Mouse (Mus musculus) macrophage (primary cell): ENCODE results near the gene Habp2. TPM values are rescaled to one million over a fixed set of nuclear protein-coding genes. Genes with fewer than 3 reads are reported as not detected.

Experiments
- H3K27ac ChIP-seq: fragments of 350-480 bp; formaldehyde crosslinking; 2 replicates; pipeline ENCODE4 v1.9.0; 2021
- H3K36me3 ChIP-seq: fragments of 350-480 bp; formaldehyde crosslinking; 2 replicates; pipeline ENCODE4 v1.9.0; 2021; ENCODE audit errors: inconsistent target
- H3K4me3 ChIP-seq: fragments of 350-480 bp; formaldehyde crosslinking; 2 replicates; pipeline ENCODE4 v1.9.0; 2021; ENCODE audit errors: inconsistent target
- H3K79me2 ChIP-seq: fragments of 350-480 bp; formaldehyde crosslinking; 2 replicates; pipeline ENCODE4 v1.9.0; 2021; ENCODE audit errors: inconsistent target
- WGBS: methylation state at CpG from one replicate; pipeline ENCODE4 v1.1.7; 2026; ENCODE audit warnings: inconsistent platforms; ENCODE audit not compliant: missing documents; 5-methylcytosine and 5-hydroxymethylcytosine counted together
- polyA plus RNA-seq: library from polyadenylated mRNA; stranded (reverse); fragments of 250-400 nt; gene quantifications from 3 replicates; pipeline ENCODE4 v1.2.4, GENCODE M21; 2018; ENCODE audit warnings: inconsistent platforms

The Habp2 gene
- polyA plus RNA-seq, 1 experiment from 2014 or later = not detected

DNA sequence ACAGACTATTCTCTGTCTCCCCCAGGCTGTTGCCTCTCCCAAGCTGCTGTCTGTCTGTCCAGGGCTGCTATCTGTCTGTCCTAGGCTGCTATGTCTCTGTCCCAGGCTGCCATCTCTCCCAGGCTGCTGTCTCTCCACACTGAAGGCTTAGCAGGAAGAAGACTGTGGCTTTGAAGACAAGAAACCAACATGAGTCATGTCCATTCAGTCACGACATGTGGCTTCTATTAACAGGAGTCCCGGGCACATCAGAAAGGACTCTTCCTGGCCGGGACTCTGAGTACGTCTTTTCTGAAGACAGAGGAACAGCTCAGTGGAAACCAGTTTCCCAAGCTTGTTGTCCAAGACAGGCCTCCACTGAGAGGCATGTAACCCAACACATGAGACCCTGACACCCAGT is 1.7 kb upstream of the Habp2 start:
- Histone ChIP-seq H3K36me3 (no peaks in the 10 kb centered on the region), H3K27ac (no peak overlapping the region)
- 42% methylated on average over 4 of the region's 4 CpGs for WGBS

DNA sequence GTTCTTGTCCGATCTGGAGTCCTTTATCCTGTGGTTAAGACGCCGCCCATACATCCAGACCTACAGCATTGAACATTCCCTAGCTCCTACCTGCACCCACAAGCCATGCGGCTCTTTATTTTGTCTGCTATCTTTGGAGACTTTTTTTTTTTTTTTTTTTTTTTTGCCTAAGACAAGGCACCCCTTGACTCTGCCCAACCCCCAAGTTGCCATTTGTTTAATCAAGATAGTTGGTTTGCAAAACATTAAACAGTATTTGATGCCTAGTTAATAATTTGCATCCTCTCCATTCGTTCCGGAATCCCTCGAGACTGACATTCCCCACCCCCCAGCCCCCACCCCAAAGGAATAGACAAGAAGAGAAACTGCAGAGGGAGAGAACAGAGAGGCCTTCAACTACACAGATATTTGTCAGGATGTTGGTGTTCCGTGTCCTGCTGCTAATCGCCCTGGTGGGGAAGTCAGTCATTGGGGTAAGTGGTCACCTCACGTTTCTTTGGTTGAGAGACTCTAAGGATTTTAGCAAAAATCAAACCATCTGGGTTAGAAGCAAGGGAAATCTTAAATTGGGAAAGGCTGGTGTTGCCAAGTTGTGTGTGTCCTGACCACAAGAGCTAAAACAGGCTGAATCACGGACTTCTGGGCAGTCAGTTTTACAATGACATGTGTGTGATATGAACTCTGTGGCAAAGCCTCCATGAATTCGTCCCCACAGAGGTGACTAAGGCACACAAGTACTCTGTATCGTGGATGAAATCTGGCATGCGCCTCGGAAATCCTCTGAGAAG is 837 bp downstream of the Habp2 start:
- no peak overlapping the region for H3K27ac ChIP-seq
- no peak overlapping the region for H3K4me3 ChIP-seq
- no peaks in the 10 kb centered on the region for H3K79me2 ChIP-seq
- WGBS = 90% methylated on average over 15 of the region's 15 CpGs
- no peaks in the 10 kb centered on the region for H3K36me3 ChIP-seq

More for the DNA sequence above, 1.7 kb upstream of the Habp2 start:
- no peak overlapping the region for H3K4me3 ChIP-seq
- H3K79me2 ChIP-seq = no peaks in the 10 kb centered on the region

DNA sequence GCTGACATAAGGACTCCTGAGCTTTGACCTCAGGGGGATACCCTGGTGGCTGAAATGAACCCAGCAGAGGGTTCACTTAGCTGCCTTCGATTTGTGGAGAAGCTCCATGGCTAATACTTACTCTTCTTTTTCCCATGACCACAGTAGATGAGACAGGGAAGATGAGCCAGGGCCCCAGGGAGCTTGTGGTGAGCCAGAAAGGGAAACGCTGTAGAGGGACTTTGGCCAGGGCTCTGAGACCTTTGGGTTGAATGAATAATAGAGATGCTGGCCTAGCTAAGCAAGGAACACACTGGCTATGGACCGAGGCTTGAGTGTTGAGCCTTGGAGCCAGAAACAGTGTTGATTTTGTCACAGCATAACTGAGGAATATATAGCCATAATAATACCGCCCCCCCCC is 1.5 kb downstream of the Habp2 start:
- 92% methylated on average over 3 of the region's 4 CpGs for WGBS
- Histone ChIP-seq H3K79me2 (no peaks in the 10 kb centered on the region), H3K4me3 (no peak overlapping the region), H3K27ac (no peak overlapping the region), H3K36me3 (no peaks in the 10 kb centered on the region)

DNA sequence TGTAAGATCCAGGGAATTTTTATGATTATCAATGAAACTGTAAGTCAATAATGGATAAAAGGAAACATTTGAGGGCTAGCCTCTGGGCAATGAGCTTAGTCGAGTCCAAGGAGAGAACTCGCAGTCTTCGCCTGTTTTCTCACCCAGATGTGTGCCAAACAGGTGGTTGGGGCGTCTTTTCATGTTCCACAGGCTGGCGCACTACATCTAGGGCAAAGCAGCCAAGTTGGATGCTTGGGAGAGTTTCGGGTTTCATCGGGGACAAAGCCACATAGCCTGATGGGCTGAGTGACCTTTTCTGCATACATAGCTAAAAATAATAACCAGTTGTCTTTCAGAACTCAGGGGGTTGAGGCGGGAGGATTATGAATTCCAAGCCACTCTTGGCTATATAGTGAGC is 2.7 kb downstream of the Habp2 start:
- Histone ChIP-seq H3K27ac (no peak overlapping the region), H3K79me2 (no peaks in the 10 kb centered on the region), H3K4me3 (no peak overlapping the region), H3K36me3 (no peaks in the 10 kb centered on the region)
- 95% methylated on average over 8 of the region's 8 CpGs for WGBS

DNA sequence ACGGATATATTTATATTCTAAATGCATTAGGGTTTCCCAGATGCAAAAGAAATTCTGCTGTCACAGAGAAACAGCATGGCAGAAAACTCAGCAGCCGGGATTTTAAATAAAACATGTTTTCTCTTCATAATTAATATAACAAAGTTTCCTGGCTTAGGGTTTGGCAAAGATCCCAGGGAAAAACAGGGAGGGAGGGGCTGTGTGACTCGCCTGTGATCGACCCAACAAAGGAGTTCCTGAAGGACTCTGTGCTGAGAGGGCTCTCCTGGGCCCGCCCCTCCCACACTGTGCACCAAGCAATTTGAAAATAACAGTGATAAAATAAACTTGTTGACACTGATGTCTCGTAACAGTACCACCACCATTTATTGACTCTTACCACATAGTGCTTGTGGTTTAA is 5.0 kb downstream of the Habp2 start:
- H3K27ac ChIP-seq = no peak overlapping the region
- no peaks in the 10 kb centered on the region for H3K36me3 ChIP-seq
- 33% methylated on average over 6 of the region's 6 CpGs for WGBS
- no peak overlapping the region for H3K4me3 ChIP-seq
- no peaks in the 10 kb centered on the region for H3K79me2 ChIP-seq

DNA sequence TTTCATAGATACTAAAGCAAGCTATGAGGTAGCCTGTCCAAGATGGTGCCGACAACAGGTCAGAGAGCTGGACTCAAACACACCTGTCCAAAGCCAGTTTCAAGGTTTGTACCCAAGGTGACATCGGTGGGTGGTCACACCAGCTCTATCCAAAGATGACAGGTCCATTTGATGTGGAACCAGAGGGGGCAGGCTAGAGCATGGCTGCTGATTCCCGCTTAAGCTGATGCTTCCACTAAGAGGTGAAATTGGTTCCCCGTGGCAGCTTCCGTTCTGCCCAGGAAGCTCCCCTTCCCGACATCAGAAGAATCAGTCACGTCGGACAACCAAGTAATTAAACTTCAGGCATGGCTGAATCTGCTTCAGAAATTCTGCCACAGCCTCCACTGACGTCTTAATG is 5.4 kb downstream of the Habp2 start:
- no peak overlapping the region for H3K4me3 ChIP-seq
- H3K79me2 ChIP-seq = no peaks in the 10 kb centered on the region
- WGBS = 86% methylated on average over 9 of the region's 9 CpGs
- no peaks in the 10 kb centered on the region for H3K36me3 ChIP-seq
- H3K27ac ChIP-seq = no peak overlapping the region

DNA sequence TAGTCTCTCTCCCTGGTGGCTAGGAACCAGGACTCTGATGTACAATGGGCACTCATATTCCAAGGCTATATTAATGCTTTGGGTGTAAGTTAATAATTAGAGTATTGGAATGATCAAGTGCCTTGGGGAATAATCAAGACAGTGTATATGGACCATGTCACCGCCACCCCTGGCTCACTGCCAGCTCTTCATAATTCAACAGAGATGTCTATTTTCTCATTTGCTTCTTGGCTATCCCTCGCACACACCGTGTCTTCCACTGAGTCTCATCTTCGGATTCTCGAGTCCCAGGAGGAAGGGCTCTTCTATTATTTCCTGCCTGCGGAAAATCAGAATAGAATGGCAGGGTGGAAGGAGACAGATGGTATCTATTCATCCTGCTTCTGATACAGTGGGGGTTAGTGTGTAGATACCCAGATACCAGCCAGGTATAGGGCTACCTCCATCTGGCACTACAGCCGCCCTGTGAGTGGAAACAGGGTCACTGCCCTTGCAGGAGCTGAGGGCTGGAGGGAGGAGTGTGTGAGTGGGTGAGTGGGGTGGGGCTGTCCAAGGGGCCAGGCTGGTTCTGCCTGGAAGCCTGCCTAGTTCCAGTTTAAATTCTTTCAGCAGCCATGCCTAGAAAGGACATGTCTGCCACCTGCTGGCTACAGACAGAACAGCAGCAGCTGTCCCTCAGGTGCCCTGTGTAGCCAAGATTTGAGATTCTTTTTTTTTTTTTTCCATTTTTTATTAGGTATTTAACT is 7.9 kb downstream of the Habp2 start:
- no peaks in the 10 kb centered on the region for H3K79me2 ChIP-seq
- 61% methylated on average over 7 of the region's 7 CpGs for WGBS
- no peak overlapping the region for H3K4me3 ChIP-seq
- no peak overlapping the region for H3K27ac ChIP-seq
- no peaks in the 10 kb centered on the region for H3K36me3 ChIP-seq

DNA sequence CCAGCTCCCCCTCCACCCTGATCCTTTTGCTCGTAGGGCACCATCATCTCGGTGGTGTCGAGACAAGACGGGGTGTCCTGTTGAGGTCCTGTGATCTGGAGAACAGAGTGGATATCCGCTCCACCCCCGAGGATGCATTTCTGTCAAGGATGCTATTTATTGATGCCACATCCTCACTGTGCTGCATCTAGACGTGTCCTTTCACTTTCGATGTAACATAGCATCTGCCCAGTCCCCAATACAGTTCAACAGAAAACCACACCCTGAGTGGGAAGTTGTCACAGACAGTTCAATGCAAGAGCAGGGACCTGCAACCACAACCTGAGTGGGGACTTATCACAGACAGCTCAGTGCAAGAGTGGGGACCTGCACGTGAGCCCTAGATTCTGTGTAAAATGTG is 9.7 kb downstream of the Habp2 start:
- 60% methylated on average over 9 of the region's 9 CpGs for WGBS
- H3K4me3 ChIP-seq = no peak overlapping the region
- no peaks in the 10 kb centered on the region for H3K79me2 ChIP-seq
- no peaks in the 10 kb centered on the region for H3K36me3 ChIP-seq
- no peak overlapping the region for H3K27ac ChIP-seq

DNA sequence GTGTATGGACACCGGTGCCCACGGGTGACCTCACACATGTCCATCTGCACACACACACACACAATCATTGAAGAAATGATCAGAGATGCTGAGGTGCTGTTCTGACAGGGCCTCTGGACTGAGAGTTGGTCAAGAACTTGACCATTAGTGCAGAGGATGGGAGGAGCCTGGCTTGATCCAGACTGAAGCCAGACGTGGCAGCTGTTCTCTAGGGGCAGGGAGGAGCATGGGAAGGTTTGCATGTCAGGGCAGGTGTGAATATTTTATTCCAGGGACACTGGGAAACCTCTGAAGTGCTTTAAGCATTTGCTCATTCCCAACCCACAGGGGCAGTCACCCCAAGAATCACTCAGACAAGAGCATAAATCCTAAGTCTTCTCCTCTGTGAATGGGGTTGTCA is 10.3 kb downstream of the Habp2 start:
- 79% methylated on average over 3 of the region's 3 CpGs for WGBS
- H3K36me3 ChIP-seq = no peaks in the 10 kb centered on the region
- no peak overlapping the region for H3K4me3 ChIP-seq
- no peak overlapping the region for H3K27ac ChIP-seq
- H3K79me2 ChIP-seq = no peaks in the 10 kb centered on the region

DNA sequence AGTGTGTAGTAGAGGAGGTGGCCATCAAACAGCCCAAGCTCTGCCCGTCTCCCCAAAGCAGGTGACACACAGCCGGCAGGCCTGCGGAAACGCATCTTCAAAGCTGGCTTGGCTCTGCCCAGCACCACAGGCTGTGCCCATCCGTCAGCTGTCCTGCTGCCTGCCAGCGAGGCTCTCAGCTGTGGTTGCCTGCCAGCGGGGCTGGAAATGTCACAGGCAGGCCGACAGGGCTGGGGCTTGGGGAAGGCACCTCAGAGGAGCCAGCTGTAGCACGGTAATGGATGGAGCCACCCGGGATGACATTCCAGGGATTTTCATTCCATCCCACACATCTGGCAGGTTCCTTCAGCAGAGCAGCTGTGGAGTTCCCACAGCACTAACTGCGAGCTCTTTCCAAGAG is 13.9 kb downstream of the Habp2 start:
- 84% methylated on average over 11 of the region's 11 CpGs for WGBS
- H3K36me3 ChIP-seq = no peaks in the 10 kb centered on the region
- H3K27ac ChIP-seq = no peak overlapping the region
- no peak overlapping the region for H3K4me3 ChIP-seq
- H3K79me2 ChIP-seq = no peaks in the 10 kb centered on the region

DNA sequence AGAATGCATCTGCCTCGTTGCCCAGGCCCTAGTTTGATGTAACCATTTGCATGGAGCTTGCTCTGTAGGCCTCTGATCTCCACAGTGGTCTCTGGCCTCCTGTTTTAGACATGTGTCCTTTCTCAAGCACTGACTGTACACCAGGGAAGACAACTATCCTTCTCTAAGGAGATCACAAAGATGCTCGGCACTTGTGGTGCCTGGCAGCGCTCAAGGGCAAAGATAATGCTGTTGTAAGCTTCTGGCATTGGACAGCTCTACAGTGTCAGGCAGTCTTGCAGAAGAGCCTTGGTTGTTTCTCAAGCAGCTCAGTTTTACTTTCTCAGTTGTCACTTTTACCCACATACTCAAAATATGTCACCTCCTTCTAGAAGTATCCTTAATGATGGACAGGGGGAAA is 29.6 kb downstream of the Habp2 start:
- Histone ChIP-seq H3K79me2 (no peaks in the 10 kb centered on the region), H3K4me3 (no peak overlapping the region), H3K36me3 (no peaks in the 10 kb centered on the region), H3K27ac (no peak overlapping the region)
- 81% methylated on average over 3 of the region's 3 CpGs for WGBS

DNA sequence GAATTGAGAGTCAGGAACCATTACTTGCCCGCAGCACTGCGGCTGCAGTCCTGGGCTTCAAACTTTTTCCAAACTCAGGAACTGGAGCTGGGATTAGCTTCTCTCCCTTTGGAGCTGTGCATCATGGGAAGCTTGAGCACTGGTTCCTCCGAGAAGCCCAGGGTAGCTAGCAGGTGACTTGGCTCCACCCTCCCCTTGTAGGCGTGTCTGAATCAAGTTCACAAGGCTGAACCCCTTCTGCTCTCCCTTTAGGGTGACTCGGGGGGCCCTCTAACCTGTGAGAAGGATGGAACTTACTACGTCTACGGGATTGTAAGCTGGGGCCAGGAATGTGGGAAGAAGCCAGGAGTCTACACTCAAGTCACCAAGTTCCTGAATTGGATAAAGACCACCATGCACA is 32.3 kb downstream of the Habp2 start:
- no peak overlapping the region for H3K4me3 ChIP-seq
- H3K27ac ChIP-seq = no peak overlapping the region
- no peaks in the 10 kb centered on the region for H3K36me3 ChIP-seq
- H3K79me2 ChIP-seq = no peaks in the 10 kb centered on the region
- 78% methylated on average over 7 of the region's 7 CpGs for WGBS

DNA sequence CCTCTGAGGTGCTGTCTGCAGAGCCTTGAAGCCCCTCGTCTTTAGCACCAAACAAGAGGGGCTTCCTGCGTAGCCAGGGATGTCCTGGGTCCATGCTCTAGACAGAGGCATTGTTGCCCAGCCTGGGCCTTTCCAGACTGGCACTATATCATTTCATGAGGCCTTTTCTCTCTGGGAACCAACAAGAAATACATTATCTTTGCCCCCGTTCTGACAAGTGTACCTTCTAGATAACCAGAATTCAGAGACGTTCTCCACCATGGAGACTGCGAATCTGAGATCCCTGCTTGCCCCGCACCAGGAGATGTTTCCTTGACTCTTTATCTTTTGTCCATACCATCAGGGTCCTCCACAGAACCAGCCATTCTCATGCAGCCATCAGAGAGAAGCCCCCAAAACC is 32.7 kb downstream of the Habp2 start:
- H3K79me2 ChIP-seq = no peaks in the 10 kb centered on the region
- H3K27ac ChIP-seq = no peak overlapping the region
- no peaks in the 10 kb centered on the region for H3K36me3 ChIP-seq
- 77% methylated on average over 6 of the region's 6 CpGs for WGBS
- H3K4me3 ChIP-seq = no peak overlapping the region

DNA sequence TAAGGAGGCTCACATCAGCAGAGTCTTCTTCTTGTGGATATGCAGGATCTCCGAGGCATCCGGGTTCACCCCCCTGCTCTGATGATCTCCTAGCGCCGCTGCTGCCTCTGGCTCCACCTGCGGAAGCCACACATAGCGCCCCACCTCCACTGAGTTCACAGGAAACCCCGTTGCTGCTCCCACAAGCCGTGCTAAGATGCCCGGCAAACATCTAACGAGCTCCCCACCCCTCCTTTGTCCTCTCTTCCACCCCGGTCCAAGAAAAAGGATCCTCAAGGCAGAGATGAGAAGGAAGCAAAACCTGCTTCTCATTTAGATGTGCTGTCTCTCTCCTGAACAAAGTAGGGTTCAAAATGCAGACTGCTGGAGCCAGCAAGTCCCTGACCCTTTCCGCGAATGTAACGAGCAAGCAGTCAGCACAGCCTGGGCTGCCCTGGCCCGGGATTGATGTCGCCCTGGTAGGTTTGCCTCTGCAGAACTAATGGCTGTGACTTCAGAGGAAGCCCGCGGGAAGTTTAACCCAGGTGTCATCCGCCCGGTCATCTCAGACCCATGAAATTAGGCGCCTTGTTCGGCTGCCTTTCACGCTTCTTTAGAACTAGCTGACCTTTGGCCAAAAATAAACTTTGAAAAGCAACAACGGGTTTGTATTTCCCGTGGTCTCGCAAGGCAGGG is 33.4 kb downstream of the Habp2 start:
- H3K79me2 ChIP-seq = no peaks in the 10 kb centered on the region
- WGBS = 37% methylated on average over 26 of the region's 26 CpGs
- H3K27ac ChIP-seq = no peak overlapping the region
- no peaks in the 10 kb centered on the region for H3K36me3 ChIP-seq
- H3K4me3 ChIP-seq = no peak overlapping the region

DNA sequence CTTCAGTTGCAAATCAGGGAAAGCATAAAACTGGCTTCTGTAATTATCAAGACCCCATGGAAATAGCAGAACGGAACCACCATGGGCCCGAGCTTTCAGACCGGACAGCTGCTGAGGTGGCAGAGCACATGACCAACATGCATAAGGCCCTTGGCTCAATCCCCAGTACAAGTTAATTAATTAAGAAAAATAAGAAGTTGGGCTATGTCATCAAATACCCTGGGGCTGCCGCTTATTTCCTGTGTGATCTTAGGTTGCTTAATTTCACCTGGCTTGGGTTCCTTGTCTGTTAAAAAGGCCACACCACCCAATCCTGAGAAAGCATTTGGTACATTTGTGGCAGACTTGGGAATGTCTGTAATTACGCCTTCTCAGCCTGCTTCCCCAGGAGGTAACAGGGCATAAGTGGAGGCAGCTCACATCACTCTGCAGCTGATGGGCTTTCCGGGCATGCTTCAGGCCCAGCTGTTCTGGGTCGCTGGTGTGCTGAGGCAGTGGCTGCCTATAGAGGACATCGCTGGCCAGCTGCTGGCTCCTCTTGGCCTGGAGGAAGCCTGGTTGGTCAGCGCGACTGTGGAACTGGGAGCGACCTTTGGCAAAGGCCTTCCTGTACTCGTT is 34.5 kb downstream of the Habp2 start:
- H3K36me3 ChIP-seq = no peaks in the 10 kb centered on the region
- H3K27ac ChIP-seq = no peak overlapping the region
- no peak overlapping the region for H3K4me3 ChIP-seq
- WGBS = 90% methylated on average over 8 of the region's 12 CpGs
- H3K79me2 ChIP-seq = no peaks in the 10 kb centered on the region
